Mouse (Mus musculus) liver, embryonic 14.5 days (tissue): Measurements from ENCODE around the gene Mkrn2os. TPM values are rescaled to one million over a fixed set of nuclear protein-coding genes. Genes with fewer than 3 reads are reported as not detected.

Source experiments
- ATAC-seq: fragments of 200-750 bp; cut with Nextera tagmentation; 2 replicates; pipeline ENCODE4 v1.8.0; 2017; ENCODE audit warnings: moderate number of reproducible peaks, mild to moderate bottlenecking, moderate library complexity; ENCODE audit not compliant: insufficient read depth
- DNase-seq, 3 experiments: peaks; one replicate each; pipeline ENCODE4 v3.0.0-alpha.2; 2012 to 2013; ENCODE audit warnings: low read depth in 3 of 3, low spot score in 3 of 3
- H3K27ac ChIP-seq: fragments of 300-500 bp; sonication (generic); 2 replicates; pipeline ENCODE4 v1.5.1; 2014; ENCODE audit warnings: moderate library complexity, mild to moderate bottlenecking, control low read depth, inconsistent platforms
- H3K27me3 ChIP-seq: fragments of 300-500 bp; sonication (generic); 2 replicates; pipeline ENCODE4 v1.6.1; 2014; ENCODE audit warnings: mild to moderate bottlenecking, low read length, moderate library complexity; ENCODE audit not compliant: control insufficient read depth, insufficient read depth
- H3K36me3 ChIP-seq: fragments of 300-500 bp; sonication (generic); replicated peaks from 2 replicates; pipeline ENCODE4 v1.6.1; 2014; ENCODE audit warnings: low read depth; ENCODE audit not compliant: control insufficient read depth, insufficient read depth
- H3K4me1 ChIP-seq, 2 experiments: fragments of 200-500 bp in 1 of 2; fragments of 300-500 bp in 1 of 2; sonication (generic) in 1 of 2; replicated peaks; 2 replicates each; pipeline ENCODE4 v1.6.1; 2012 to 2014; ENCODE audit warnings: antibody characterized with exemption in 1 of 2, inconsistent platforms in 1 of 2, low read length in 1 of 2; ENCODE audit not compliant: control insufficient read depth in 2 of 2, insufficient read depth in 2 of 2
- H3K4me2 ChIP-seq: fragments of 300-500 bp; sonication (generic); 2 replicates; pipeline ENCODE4 v1.6.1; 2014; ENCODE audit warnings: low read depth, mild to moderate bottlenecking, control low read depth, moderate library complexity
- H3K4me3 ChIP-seq, 2 experiments: fragments of 200-500 bp in 1 of 2; fragments of 300-500 bp in 1 of 2; sonication (generic) in 1 of 2; 2 replicates each; pipeline ENCODE4 v1.5.1; 2012 to 2014; ENCODE audit warnings: low read depth in 2 of 2, low read length in 2 of 2, mild to moderate bottlenecking in 2 of 2, control low read depth in 1 of 2, inconsistent platforms in 1 of 2, moderate library complexity in 1 of 2; ENCODE audit not compliant: insufficient read depth in 1 of 2
- H3K9ac ChIP-seq: fragments of 300-500 bp; sonication (generic); replicated peaks from 2 replicates; pipeline ENCODE4 v1.6.1; 2014; ENCODE audit warnings: mild to moderate bottlenecking, control low read depth, moderate library complexity
- H3K9me3 ChIP-seq: fragments of 300-500 bp; sonication (generic); 2 replicates; pipeline ENCODE4 v1.6.1; 2016; ENCODE audit warnings: low read length, mixed read lengths; ENCODE audit not compliant: control insufficient read depth
- CTCF ChIP-seq: IDR thresholded peaks from 2 replicates; pipeline ENCODE4 v1.5.1; 2016; ENCODE audit warnings: antibody characterized with exemption, low read depth, control low read depth
- EP300 ChIP-seq: IDR thresholded peaks from 2 replicates; pipeline ENCODE4 v1.6.1; 2016; ENCODE audit warnings: antibody characterized with exemption, low read depth
- WGBS: fragments of 180-500 bp; shearing (Covaris S2); extraction: QIAGEN DNeasy Blood & Tissue Kit; methylation state at CpG from one replicate; pipeline ENCODE4 v1.1.7; 2014; ENCODE audit not compliant: insufficient replicate concordance; 5-methylcytosine and 5-hydroxymethylcytosine counted together
- polyA plus RNA-seq, 2 experiments: library from polyadenylated mRNA; depleted of rRNA in 1 of 2; stranded (reverse) in 1 of 2; unstranded in 1 of 2; fragments of >200 nt; fragmentation: Nextera tagmentation in 1 of 2; extraction: Ambion mirVana in 1 of 2; gene quantifications; 2 replicates each; pipeline versions ENCODE4 v1.2.1 to v1.2.3; 2012 to 2014

Gene Mkrn2os
- polyA plus RNA-seq, 2 experiments = 5.3 to 8.0 TPM

DNA sequence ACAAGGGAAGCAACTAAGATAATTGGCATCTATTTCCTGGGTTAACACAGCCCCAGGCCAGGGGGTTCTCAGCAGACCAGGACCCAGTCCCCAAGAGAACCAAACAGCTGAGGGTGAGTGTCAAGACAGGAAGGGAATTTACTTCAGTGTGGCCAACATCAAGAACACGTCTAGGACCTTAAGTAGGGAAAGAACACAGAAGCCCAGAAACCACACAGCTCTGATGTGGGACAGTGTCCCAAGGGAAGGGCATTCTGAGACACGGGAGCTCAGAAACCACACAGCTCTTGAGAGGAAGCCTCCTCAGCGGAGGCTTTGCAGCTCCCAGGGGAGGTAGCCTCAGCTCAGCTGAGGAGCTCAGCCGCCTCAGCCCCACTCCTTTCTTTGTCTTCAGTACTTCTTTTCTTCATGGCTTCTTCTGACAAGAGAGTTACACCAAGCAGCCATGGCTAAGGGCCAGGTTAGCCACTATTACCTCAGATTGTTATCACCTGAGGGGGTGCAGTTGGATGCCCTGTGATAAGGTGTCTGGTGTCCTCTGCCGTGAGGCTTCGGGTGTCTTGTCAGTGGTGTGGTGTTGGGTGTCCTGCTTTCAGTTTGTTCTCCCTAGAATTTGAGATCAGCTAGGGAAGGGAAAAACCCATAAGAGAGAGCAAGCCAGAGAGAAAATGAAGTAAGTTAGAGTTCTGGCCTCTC is 8.8 kb downstream of the Mkrn2os start:
- WGBS = 39% methylated on average over 6 of the region's 6 CpGs
- Histone ChIP-seq H3K4me1 (no peaks in the 10 kb centered on the region), H3K9me3 (no peaks in the 10 kb centered on the region), H3K27me3 (no peaks in the 10 kb centered on the region), H3K27ac (no peak overlapping the region), H3K36me3 (0 out of 2 replicates have a peak, but pooled peaks cover 3% of the 10 kb centered on the region), H3K9ac (no peak overlapping the region), H3K4me2 (no peak overlapping the region), H3K4me3 (no peak overlapping the region)
- TF ChIP-seq CTCF = no peak
- no peak for TF ChIP-seq EP300
- ATAC-seq = no peak
- no peak for DNase-seq

- ATAC-seq (no peak), DNase-seq (no peak)
- Histone ChIP-seq H3K9me3 (no peaks in the 10 kb centered on the region), H3K36me3 (0 out of 2 replicates have a peak, but pooled peaks cover 3% of the 10 kb centered on the region), H3K27ac (no peak overlapping the region), H3K4me3 (no peak overlapping the region), H3K4me1 (no peaks in the 10 kb centered on the region), H3K4me2 (no peak overlapping the region), H3K27me3 (no peaks in the 10 kb centered on the region), H3K9ac (no peak overlapping the region)
- WGBS = 66% methylated on average over 10 of the region's 10 CpGs
- TF ChIP-seq CTCF = no peak
- TF ChIP-seq EP300 = no peak
Measured at GRCm38 (mm10) chr6:115582328-115583115, 9.9 kb downstream of the Mkrn2os start.

GRCm38 (mm10) chr6:115580810-115581209 is 11.6 kb downstream of the Mkrn2os start:
- ATAC-seq = no peak
- no peak for TF ChIP-seq CTCF
- TF ChIP-seq EP300 = no peak
- DNase-seq = no peak
- H3K4me2 ChIP-seq = no peak overlapping the region
- H3K27me3 ChIP-seq = no peaks in the 10 kb centered on the region
- no peak overlapping the region for H3K9ac ChIP-seq
- no peaks in the 10 kb centered on the region for H3K9me3 ChIP-seq
- 56% methylated on average over 3 of the region's 3 CpGs for WGBS
- H3K27ac ChIP-seq = no peak overlapping the region
- no peaks in the 10 kb centered on the region for H3K4me1 ChIP-seq
- H3K4me3 ChIP-seq = no peak overlapping the region
- 0 out of 2 replicates have a peak, but pooled peaks cover 3% of the 10 kb centered on the region for H3K36me3 ChIP-seq

DNA sequence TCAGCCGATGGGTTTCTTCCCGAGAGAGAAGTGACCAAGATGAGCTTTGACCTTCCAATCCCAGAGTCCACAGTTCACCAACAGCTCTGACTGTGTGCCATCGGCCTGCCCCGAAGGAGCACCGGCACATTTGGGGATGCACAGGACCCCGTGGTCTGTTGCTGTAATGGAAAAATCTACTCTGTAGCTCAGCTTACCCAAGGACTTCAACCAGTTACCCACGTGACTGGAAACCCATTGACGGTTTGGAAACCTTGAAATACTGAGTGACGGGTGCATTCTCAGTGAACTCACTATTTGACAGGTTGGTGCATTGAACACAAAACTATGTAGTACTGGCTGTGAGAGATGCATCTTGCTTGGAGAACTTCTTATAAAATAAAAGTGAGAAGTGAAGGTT is 14.4 kb downstream of the Mkrn2os start:
- Histone ChIP-seq H3K4me2 (no peak overlapping the region), H3K27ac (no peak overlapping the region), H3K4me3 (no peak overlapping the region), H3K4me1 (no peaks in the 10 kb centered on the region), H3K9ac (no peak overlapping the region), H3K36me3 (peaks cover 3% of the 10 kb centered on the region; the same call in 1 of the 2 replicates), H3K27me3 (no peaks in the 10 kb centered on the region), H3K9me3 (no peaks in the 10 kb centered on the region)
- ATAC-seq (no peak), DNase-seq (no peak)
- TF ChIP-seq EP300 (no peak), CTCF (no peak)
- WGBS = 84% methylated on average over 9 of the region's 9 CpGs

GRCm38 (mm10) chr6:115577407-115577806 is 15.0 kb downstream of the Mkrn2os start:
- Histone ChIP-seq H3K9me3 (no peaks in the 10 kb centered on the region), H3K36me3 (peaks cover 3% of the 10 kb centered on the region; the same call in 1 of the 2 replicates), H3K4me3 (no peak overlapping the region), H3K27me3 (no peaks in the 10 kb centered on the region), H3K4me2 (no peak overlapping the region), H3K9ac (no peak overlapping the region), H3K27ac (no peak overlapping the region), H3K4me1 (no peaks in the 10 kb centered on the region)
- no peak for TF ChIP-seq EP300
- TF ChIP-seq CTCF = no peak
- DNase-seq (no peak), ATAC-seq (no peak)
- 64% methylated on average over 5 of the region's 5 CpGs for WGBS
